Mouse (Mus musculus): Measurements from ENCODE around the gene Mrpl4. TPM values are rescaled to one million over a fixed set of nuclear protein-coding genes. Genes with fewer than 3 reads are reported as not detected.

The Mrpl4 gene
- total and polyA plus RNA-seq, 2 experiments from 2014 or later: 59.9 to 101 TPM

DNA sequence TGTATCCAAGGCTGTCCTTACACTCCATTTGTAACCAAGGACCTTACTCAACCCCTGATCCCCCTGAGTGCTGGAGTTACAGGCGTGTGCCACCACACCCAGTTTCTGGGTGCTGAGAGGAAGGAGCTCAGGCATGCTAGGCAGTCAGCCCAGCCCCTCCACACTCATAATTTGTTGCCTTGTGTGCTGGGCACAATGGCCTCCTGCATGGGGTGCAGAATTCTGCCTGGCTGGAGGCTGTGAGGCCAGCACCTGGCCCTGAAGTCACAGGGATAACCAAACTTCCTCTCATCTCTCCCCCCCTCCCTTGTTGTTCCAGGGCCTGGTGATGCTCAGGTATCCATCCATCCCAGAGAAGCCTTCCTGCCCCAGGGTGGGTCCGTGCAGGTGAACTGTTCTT lies 16.1 kb downstream of the Mrpl4 start:
- H3K36me3 ChIP-seq (ENCODE audit: insufficient read depth): no peaks in the 10 kb centered on the region
- H3K4me3 ChIP-seq (ENCODE audit: low read depth, low read length): no peak overlapping the region
- no peak overlapping the region for H3K27ac ChIP-seq (ENCODE audit: low read depth, low read length)
- no peak for TF ChIP-seq CTCF (IDR thresholded peaks at IDR 0.05; ENCODE audit: low read depth)
- H3K27me3 ChIP-seq (ENCODE audit: insufficient read depth, low read length): peaks cover 27% of the 10 kb centered on the region
- no peaks in the 10 kb centered on the region for H3K4me1 ChIP-seq (ENCODE audit: insufficient read depth)
- no peak for ATAC-seq
- H3K9ac ChIP-seq: no peak overlapping the region
- DNase-seq: no peak
- 73% methylated on average over 2 of the region's 2 CpGs for WGBS
- no peaks in the 10 kb centered on the region for H3K9me3 ChIP-seq (ENCODE audit: low read length)
- no peak overlapping the region for H3K4me2 ChIP-seq (ENCODE audit: low read depth)

DNA sequence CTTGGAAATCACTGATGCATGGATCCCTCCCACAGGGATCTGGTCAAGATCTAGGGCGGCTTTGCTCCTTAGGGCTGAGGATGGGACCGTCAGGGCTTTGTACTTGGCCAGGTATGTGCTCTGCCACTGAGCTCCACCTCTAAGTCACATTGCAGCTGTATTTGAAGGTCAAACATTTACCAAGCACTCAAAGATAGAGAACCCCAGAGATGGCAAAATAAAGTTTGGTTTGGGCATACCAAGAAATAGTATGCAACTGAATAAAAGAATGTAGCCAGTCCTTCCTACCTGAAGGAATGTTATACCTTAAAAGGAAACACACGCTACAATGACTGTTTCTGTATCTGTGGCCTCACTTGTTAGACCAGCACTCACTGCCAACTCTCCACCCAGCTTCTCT lies 18.8 kb downstream of the Mrpl4 start:
- Histone ChIP-seq H3K9ac (no peak overlapping the region), H3K36me3 (ENCODE audit: insufficient read depth) (no peaks in the 10 kb centered on the region), H3K27ac (ENCODE audit: low read depth, low read length) (no peak overlapping the region), H3K4me3 (ENCODE audit: low read depth, low read length) (no peak overlapping the region), H3K27me3 (ENCODE audit: insufficient read depth, low read length) (peaks cover 13% of the 10 kb centered on the region; the same call in 1 of the 2 replicates), H3K4me2 (ENCODE audit: low read depth) (no peak overlapping the region), H3K9me3 (ENCODE audit: low read length) (no peaks in the 10 kb centered on the region), H3K4me1 (ENCODE audit: insufficient read depth) (no peaks in the 10 kb centered on the region)
- WGBS: 76% methylated on average over 3 of the region's 3 CpGs
- TF ChIP-seq CTCF (IDR thresholded peaks at IDR 0.05; ENCODE audit: low read depth): no peak
- ATAC-seq: no peak
- DNase-seq: no peak

DNA sequence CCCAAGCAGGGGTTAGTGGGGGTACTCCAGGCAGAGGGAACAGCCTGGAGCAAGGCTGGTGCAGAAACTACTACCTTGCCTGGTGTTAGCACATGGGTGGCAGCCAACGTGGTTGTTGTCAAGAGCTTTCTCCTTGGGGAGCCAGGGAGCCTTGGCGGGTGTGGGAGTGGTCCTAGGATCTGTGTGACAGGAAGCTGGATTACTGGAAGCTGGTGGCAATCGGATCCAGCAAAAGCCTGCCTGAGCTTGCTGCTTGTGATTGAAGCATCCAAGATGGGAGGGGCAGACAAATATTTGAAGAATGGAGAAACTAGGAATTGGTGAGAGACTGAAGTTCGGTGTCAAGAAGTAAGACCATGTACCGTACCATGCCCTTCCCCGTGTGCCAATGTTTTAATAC lies 19.8 kb downstream of the Mrpl4 start:
- H3K9me3 ChIP-seq (ENCODE audit: low read length): no peaks in the 10 kb centered on the region
- no peak for TF ChIP-seq CTCF (IDR thresholded peaks at IDR 0.05; ENCODE audit: low read depth)
- ATAC-seq: no peak
- peaks cover 4% of the 10 kb centered on the region; the same call in 1 of the 2 replicates for H3K27me3 ChIP-seq (ENCODE audit: insufficient read depth, low read length)
- H3K4me3 ChIP-seq (ENCODE audit: low read depth, low read length): no peak overlapping the region
- H3K27ac ChIP-seq (ENCODE audit: low read depth, low read length): no peak overlapping the region
- H3K4me1 ChIP-seq (ENCODE audit: insufficient read depth): no peaks in the 10 kb centered on the region
- H3K9ac ChIP-seq: no peak overlapping the region
- no peak overlapping the region for H3K4me2 ChIP-seq (ENCODE audit: low read depth)
- 60% methylated on average over 6 of the region's 6 CpGs for WGBS
- H3K36me3 ChIP-seq (ENCODE audit: insufficient read depth): no peaks in the 10 kb centered on the region
- DNase-seq: no peak

DNA sequence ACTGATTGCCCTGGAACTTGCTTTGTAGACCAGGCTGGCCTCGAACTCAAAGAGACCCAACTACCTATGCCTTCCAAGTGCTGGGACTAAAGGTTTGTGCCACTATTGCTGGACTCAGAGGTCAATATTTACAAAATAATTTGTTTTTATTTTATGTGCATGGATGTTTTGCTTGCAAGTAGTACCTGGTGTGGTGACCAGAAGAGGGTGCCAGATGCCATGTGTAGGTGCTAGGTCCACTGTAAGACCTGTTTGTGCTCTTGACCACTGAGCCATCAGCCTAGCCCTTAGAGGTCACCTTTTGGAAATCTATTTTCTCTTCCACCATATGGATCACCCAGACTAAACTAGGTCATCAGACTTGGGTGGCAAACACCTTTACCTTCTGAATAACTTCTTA lies 20.2 kb downstream of the Mrpl4 start:
- H3K9ac ChIP-seq: no peak overlapping the region
- ATAC-seq: no peak

DNA sequence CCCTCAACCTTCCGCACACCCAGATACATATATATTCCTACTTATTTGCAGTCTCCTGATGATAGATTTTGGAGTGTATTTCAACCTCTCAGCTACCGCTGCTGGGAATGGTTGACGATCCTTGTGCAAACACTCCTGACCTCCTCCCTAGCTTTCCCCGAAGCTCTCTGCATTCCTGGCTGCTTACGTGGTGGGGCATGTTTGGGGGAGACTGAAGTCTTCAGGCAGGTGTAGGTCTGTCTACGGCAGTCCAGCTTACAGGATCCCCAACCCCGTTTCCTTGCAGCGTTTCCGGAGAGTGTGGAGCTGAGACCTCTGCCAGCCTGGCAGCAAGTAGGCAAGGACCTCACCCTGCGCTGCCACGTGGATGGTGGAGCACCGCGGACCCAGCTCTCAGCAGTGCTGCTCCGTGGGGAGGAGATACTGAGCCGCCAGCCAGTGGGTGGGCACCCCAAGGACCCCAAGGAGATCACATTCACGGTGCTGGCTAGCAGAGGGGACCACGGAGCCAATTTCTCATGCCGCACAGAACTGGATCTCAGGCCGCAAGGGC lies 22.8 kb downstream of the Mrpl4 start:
- TF ChIP-seq CTCF (IDR thresholded peaks at IDR 0.05; ENCODE audit: low read depth): no peak

More for the DNA sequence above, 20.2 kb downstream of the Mrpl4 start:
- DNase-seq: no peak
- no peak overlapping the region for H3K4me3 ChIP-seq (ENCODE audit: low read depth, low read length)
- H3K27me3 ChIP-seq (ENCODE audit: insufficient read depth, low read length): no peaks in the 10 kb centered on the region
- H3K4me2 ChIP-seq (ENCODE audit: low read depth): no peak overlapping the region
- no peak overlapping the region for H3K27ac ChIP-seq (ENCODE audit: low read depth, low read length)
- 96% methylated on average over 1 of the region's 1 CpGs for WGBS
- H3K36me3 ChIP-seq (ENCODE audit: insufficient read depth): no peaks in the 10 kb centered on the region
- H3K4me1 ChIP-seq (ENCODE audit: insufficient read depth): no peaks in the 10 kb centered on the region
- no peaks in the 10 kb centered on the region for H3K9me3 ChIP-seq (ENCODE audit: low read length)
- no peak for TF ChIP-seq CTCF (IDR thresholded peaks at IDR 0.05; ENCODE audit: low read depth)

DNA sequence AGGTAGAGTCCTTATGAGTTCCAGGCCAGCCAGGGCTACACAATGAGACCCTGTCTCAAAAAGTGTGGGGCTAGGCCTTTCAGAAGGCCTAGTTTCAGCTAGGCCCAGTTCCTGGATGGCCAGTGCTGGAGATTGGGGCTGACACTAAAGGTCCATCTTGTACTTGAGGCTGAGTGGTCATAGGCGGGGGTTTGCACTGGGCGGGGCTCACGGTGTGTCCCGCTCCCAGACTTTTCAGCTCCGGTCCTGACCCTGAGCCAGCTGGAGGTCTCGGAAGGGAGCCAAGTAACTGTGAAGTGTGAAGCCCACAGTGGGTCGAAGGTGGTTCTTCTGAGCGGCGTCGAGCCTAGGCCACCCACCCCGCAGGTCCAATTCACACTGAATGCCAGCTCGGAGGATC lies 24.3 kb downstream of the Mrpl4 start:
- Histone ChIP-seq H3K27me3 (ENCODE audit: insufficient read depth, low read length) (peaks cover 23% of the 10 kb centered on the region; the same call in 1 of the 2 replicates), H3K4me2 (ENCODE audit: low read depth) (no peak overlapping the region), H3K27ac (ENCODE audit: low read depth, low read length) (no peak overlapping the region), H3K4me1 (ENCODE audit: insufficient read depth) (no peaks in the 10 kb centered on the region), H3K36me3 (ENCODE audit: insufficient read depth) (no peaks in the 10 kb centered on the region), H3K9ac (no peak overlapping the region), H3K4me3 (ENCODE audit: low read depth, low read length) (no peak overlapping the region), H3K9me3 (ENCODE audit: low read length) (no peaks in the 10 kb centered on the region)
- WGBS: 86% methylated on average over 12 of the region's 12 CpGs
- DNase-seq: no peak
- no peak for TF ChIP-seq CTCF (IDR thresholded peaks at IDR 0.05; ENCODE audit: low read depth)
- no peak for ATAC-seq

More for the DNA sequence above, 22.8 kb downstream of the Mrpl4 start:
- WGBS: 72% methylated on average over 19 of the region's 19 CpGs
- Histone ChIP-seq H3K4me1 (ENCODE audit: insufficient read depth) (no peaks in the 10 kb centered on the region), H3K27ac (ENCODE audit: low read depth, low read length) (no peak overlapping the region), H3K36me3 (ENCODE audit: insufficient read depth) (no peaks in the 10 kb centered on the region), H3K4me2 (ENCODE audit: low read depth) (no peak overlapping the region), H3K4me3 (ENCODE audit: low read depth, low read length) (no peak overlapping the region), H3K27me3 (ENCODE audit: insufficient read depth, low read length) (peaks cover 21% of the 10 kb centered on the region; the same call in 1 of the 2 replicates), H3K9me3 (ENCODE audit: low read length) (no peaks in the 10 kb centered on the region), H3K9ac (no peak overlapping the region)
- no peak for DNase-seq
- no peak for ATAC-seq

DNA sequence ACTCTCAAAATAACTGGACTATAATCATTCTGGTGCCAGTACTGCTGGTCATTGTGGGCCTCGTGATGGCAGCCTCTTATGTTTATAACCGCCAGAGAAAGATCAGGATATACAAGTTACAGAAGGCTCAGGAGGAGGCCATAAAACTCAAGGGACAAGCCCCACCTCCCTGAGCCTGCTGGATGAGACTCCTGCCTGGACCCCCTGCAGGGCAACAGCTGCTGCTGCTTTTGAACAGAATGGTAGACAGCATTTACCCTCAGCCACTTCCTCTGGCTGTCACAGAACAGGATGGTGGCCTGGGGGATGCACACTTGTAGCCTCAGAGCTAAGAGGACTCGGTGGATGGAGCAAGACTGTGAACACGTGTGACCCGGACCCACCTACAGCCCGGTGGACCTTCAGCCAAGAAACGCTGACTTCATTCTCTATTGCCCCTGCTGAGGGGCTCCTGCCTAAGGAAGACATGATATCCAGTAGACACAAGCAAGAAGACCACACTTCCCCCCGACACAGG lies 25.3 kb downstream of the Mrpl4 start:
- Histone ChIP-seq H3K36me3 (ENCODE audit: insufficient read depth) (no peaks in the 10 kb centered on the region), H3K9ac (no peak overlapping the region), H3K4me1 (ENCODE audit: insufficient read depth) (0 out of 2 replicates have a peak, but pooled peaks cover 1% of the 10 kb centered on the region), H3K27me3 (ENCODE audit: insufficient read depth, low read length) (peaks cover 27% of the 10 kb centered on the region; the same call in 1 of the 2 replicates), H3K4me2 (ENCODE audit: low read depth) (no peak overlapping the region), H3K9me3 (ENCODE audit: low read length) (no peaks in the 10 kb centered on the region), H3K27ac (ENCODE audit: low read depth, low read length) (no peak overlapping the region), H3K4me3 (ENCODE audit: low read depth, low read length) (no peak overlapping the region)
- no peak for TF ChIP-seq CTCF (IDR thresholded peaks at IDR 0.05; ENCODE audit: low read depth)
- ATAC-seq (no peak), DNase-seq (no peak)
- 64% methylated on average over 8 of the region's 8 CpGs for WGBS
